Mouse (Mus musculus) yolk sac, embryonic 10.5 days (tissue): ENCODE data around the gene Cpeb4.

Source experiments
- DNase-seq: peaks from one replicate; pipeline ENCODE4 v3.0.0-alpha.2; 2017; ENCODE audit warnings: low spot score

Cpeb4 gene

GRCm38 (mm10) chr11:31846771-31847468 is 25.1 kb upstream of the Cpeb4 start:
- no peak for DNase-seq

- DNase-seq = no peak
Measured at GRCm38 (mm10) chr11:31847469-31847805, 24.6 kb upstream of the Cpeb4 start.

GRCm38 (mm10) chr11:31848725-31849124 is 23.3 kb upstream of the Cpeb4 start:
- no peak for DNase-seq

GRCm38 (mm10) chr11:31850156-31850775 is 21.7 kb upstream of the Cpeb4 start:
- DNase-seq = no peak

GRCm38 (mm10) chr11:31850995-31851394 is 21.0 kb upstream of the Cpeb4 start:
- DNase-seq = no peak

GRCm38 (mm10) chr11:31851702-31852560 is 20.1 kb upstream of the Cpeb4 start:
- no peak for DNase-seq

- DNase-seq = no peak
Measured at GRCm38 (mm10) chr11:31854955-31855354, 17.1 kb upstream of the Cpeb4 start.

GRCm38 (mm10) chr11:31857479-31857878 is 14.5 kb upstream of the Cpeb4 start:
- DNase-seq = no peak

- DNase-seq = no peak
Measured at GRCm38 (mm10) chr11:31861149-31861890, 10.7 kb upstream of the Cpeb4 start.

- DNase-seq = no peak
Measured at GRCm38 (mm10) chr11:31867976-31868375, 4.0 kb upstream of the Cpeb4 start.

- peak; percentile 99 for DNase-seq
Measured at GRCm38 (mm10) chr11:31870285-31871010, 1.6 kb upstream of the Cpeb4 start.

GRCm38 (mm10) chr11:31871135-31871541 is 873 bp upstream of the Cpeb4 start:
- DNase-seq = peak; percentile 43

- DNase-seq = peak; percentile 20
Measured at GRCm38 (mm10) chr11:31872546-31873261, 693 bp downstream of the Cpeb4 start.

GRCm38 (mm10) chr11:31874071-31874470 is 2.1 kb downstream of the Cpeb4 start:
- no peak for DNase-seq

GRCm38 (mm10) chr11:31883671-31884070 is 11.7 kb downstream of the Cpeb4 start:
- DNase-seq = no peak

- DNase-seq = no peak
Measured at GRCm38 (mm10) chr11:31885765-31886164, 13.8 kb downstream of the Cpeb4 start.

GRCm38 (mm10) chr11:31888229-31888628 is 16.2 kb downstream of the Cpeb4 start:
- DNase-seq = peak; percentile 22

GRCm38 (mm10) chr11:31892152-31892551 is 20.1 kb downstream of the Cpeb4 start:
- DNase-seq = no peak

- no peak for DNase-seq
Measured at GRCm38 (mm10) chr11:31893639-31894038, 21.6 kb downstream of the Cpeb4 start.

GRCm38 (mm10) chr11:31896065-31896792 is 24.2 kb downstream of the Cpeb4 start:
- DNase-seq = no peak
